Mouse (Mus musculus) liver, embryonic 15.5 days (tissue): ENCODE data around the gene Rgs3. TPM values are rescaled to one million over a fixed set of nuclear protein-coding genes. Genes with fewer than 3 reads are reported as not detected.
A peak's percentile ranks its signal among the peaks of the same experiment; 100 is the strongest.

ENCODE experiments used
- ATAC-seq: fragments of 200-750 bp; cut with Nextera tagmentation; 2 replicates; pipeline ENCODE4 v1.8.0; 2017; ENCODE audit warnings: moderate number of reproducible peaks, mild to moderate bottlenecking, moderate library complexity; ENCODE audit not compliant: insufficient read depth
- H3K27ac ChIP-seq: fragments of 300-500 bp; sonication (generic); replicated peaks from 2 replicates; pipeline ENCODE4 v1.5.1; 2015; ENCODE audit warnings: mild to moderate bottlenecking, inconsistent platforms
- H3K27me3 ChIP-seq: fragments of 300-500 bp; sonication (generic); 2 replicates; pipeline ENCODE4 v1.6.1; 2015; ENCODE audit warnings: mild to moderate bottlenecking, inconsistent platforms
- H3K36me3 ChIP-seq: fragments of 300-500 bp; sonication (generic); replicated peaks from 2 replicates; pipeline ENCODE4 v1.6.1; 2015; ENCODE audit warnings: moderate library complexity, mild to moderate bottlenecking, inconsistent platforms
- H3K4me1 ChIP-seq: fragments of 300-500 bp; sonication (generic); replicated peaks from 2 replicates; pipeline ENCODE4 v1.6.1; 2015; ENCODE audit warnings: inconsistent platforms
- H3K4me2 ChIP-seq: fragments of 300-500 bp; sonication (generic); 2 replicates; pipeline ENCODE4 v1.6.1; 2015; ENCODE audit warnings: moderate library complexity, mild to moderate bottlenecking, inconsistent platforms
- H3K4me3 ChIP-seq: fragments of 300-500 bp; sonication (generic); replicated peaks from 2 replicates; pipeline ENCODE4 v1.5.1; 2015; ENCODE audit warnings: mild to moderate bottlenecking, inconsistent platforms
- H3K9ac ChIP-seq: fragments of 300-500 bp; sonication (generic); 2 replicates; pipeline ENCODE4 v1.6.1; 2015; ENCODE audit warnings: moderate library complexity, mild to moderate bottlenecking, inconsistent platforms
- H3K9me3 ChIP-seq: fragments of 300-500 bp; sonication (generic); replicated peaks from 2 replicates; pipeline ENCODE4 v1.6.1; 2016; ENCODE audit warnings: inconsistent platforms
- WGBS: fragments of 180-500 bp; shearing (Covaris S2); methylation state at CpG from one replicate; pipeline ENCODE4 v1.1.7; 2015; ENCODE audit warnings: mixed read lengths; ENCODE audit not compliant: insufficient replicate concordance; 5-methylcytosine and 5-hydroxymethylcytosine counted together
- polyA plus RNA-seq: library from polyadenylated mRNA; unstranded; fragments of >200 nt; fragmentation: Nextera tagmentation; extraction: Ambion mirVana; gene quantifications from 2 replicates; pipeline ENCODE4 v1.2.1, GENCODE M21; 2015

The Rgs3 gene
- polyA plus RNA-seq = 5.4 and 5.8 TPM in 2 replicates

DNA sequence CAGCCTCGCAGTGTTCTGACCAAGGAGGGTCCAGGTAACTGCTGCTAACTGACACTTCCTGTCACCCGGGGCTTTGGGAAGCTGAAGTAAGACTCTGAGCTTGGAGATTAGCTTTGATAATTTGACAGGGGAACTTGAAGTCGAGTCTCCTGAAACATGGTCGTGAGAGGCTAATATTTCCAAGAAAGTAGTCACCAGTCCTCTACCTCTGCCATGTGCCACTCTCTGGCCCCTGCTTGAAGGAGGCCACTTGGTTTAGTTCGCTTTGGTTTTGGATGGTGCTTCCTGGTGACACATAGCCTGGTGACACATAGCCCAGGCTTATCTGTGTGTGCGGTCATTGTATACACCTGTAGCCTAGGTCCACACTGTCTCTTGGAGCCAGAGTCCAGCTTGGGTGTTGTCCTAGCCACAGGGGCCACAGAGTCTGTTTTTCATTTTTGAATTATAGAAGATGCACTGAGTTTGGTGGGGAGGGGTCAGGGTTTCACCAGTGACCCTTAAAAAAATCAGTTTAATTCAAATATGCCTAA lies at the start of gene Rgs3:
TSS of gene Rgs3 (plus strand) at position 51 of the 533 bp plus-strand sequence.
- H3K4me3 ChIP-seq = no peak within 1 kb of the TSS
- H3K9ac ChIP-seq = no peak within 1 kb of the TSS
- 26% methylated on average over 6 of the region's 6 CpGs for WGBS
- no peaks in the 10 kb centered on the region for H3K9me3 ChIP-seq
- H3K4me2 ChIP-seq = no peak within 1 kb of the TSS
- no peak within 1 kb of the TSS for H3K27ac ChIP-seq
- no peaks in the 10 kb centered on the region for H3K4me1 ChIP-seq
- H3K27me3 ChIP-seq = no peaks in the 10 kb centered on the region
- H3K36me3 ChIP-seq = no peaks in the 10 kb centered on the region
- no peak for ATAC-seq

GRCm38 (mm10) chr4:62509946-62510345 lies 49.7 kb upstream of the Rgs3 start:
- Histone ChIP-seq H3K4me1 (peaks cover 90% of the 10 kb centered on the region), H3K9me3 (no peaks in the 10 kb centered on the region), H3K4me2 (no peak overlapping the region; the same call in 1 of the 2 replicates), H3K9ac (no peak overlapping the region), H3K4me3 (no peak overlapping the region), H3K27ac (peak overlapping the region; percentile 65), H3K27me3 (no peaks in the 10 kb centered on the region), H3K36me3 (peaks cover 79% of the 10 kb centered on the region)
- 91% methylated on average over 11 of the region's 11 CpGs for WGBS
- ATAC-seq = no peak

- 58% methylated on average over 11 of the region's 11 CpGs for WGBS
- peaks cover 64% of the 10 kb centered on the region for H3K36me3 ChIP-seq
- H3K27me3 ChIP-seq = no peaks in the 10 kb centered on the region
- no peaks in the 10 kb centered on the region for H3K9me3 ChIP-seq
- peak overlapping the region; percentile 65 for H3K27ac ChIP-seq
- H3K4me1 ChIP-seq = peaks cover 87% of the 10 kb centered on the region
- H3K4me3 ChIP-seq = peak overlapping the region; percentile 79
- no peak for ATAC-seq
- H3K9ac ChIP-seq = peak overlapping the region; percentile 44; the same call in 1 of the 2 replicates
- peak overlapping the region; percentile 90 for H3K4me2 ChIP-seq
These were observed 45.6 kb upstream of the Rgs3 start for GRCm38 (mm10) chr4:62513998-62514506.

GRCm38 (mm10) chr4:62514995-62515394 lies 44.7 kb upstream of the Rgs3 start:
- H3K9me3 ChIP-seq = no peaks in the 10 kb centered on the region
- H3K4me2 ChIP-seq = peak overlapping the region; percentile 90
- H3K27ac ChIP-seq = peak overlapping the region; percentile 99
- ATAC-seq = no peak
- no peaks in the 10 kb centered on the region for H3K27me3 ChIP-seq
- H3K4me1 ChIP-seq = peaks cover 79% of the 10 kb centered on the region
- peak overlapping the region; percentile 79 for H3K4me3 ChIP-seq
- WGBS = 48% methylated on average over 7 of the region's 7 CpGs
- H3K36me3 ChIP-seq = peaks cover 54% of the 10 kb centered on the region
- H3K9ac ChIP-seq = peak overlapping the region; percentile 91

DNA sequence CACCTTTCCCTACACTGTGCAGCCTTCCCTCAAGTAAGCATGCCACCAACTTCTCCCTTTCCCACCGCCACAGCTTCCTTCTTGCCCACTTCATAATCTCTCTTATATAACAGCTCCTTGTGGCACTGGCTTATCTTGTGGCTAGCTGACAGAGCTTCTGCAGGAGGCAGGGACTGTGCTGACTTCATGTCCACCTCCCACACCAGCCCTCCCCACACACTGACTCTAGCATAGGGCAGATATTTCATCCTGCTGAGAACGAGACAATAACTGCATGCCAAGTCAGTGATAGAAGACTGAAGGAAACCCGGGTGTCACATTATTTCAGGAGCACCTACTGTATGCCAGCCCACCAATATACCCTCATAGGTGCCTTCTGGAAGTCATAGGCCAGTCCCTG lies 44.2 kb upstream of the Rgs3 start:
- peaks cover 49% of the 10 kb centered on the region for H3K36me3 ChIP-seq
- peak; percentile 9; the same call in 1 of the 2 replicates for ATAC-seq

DNA sequence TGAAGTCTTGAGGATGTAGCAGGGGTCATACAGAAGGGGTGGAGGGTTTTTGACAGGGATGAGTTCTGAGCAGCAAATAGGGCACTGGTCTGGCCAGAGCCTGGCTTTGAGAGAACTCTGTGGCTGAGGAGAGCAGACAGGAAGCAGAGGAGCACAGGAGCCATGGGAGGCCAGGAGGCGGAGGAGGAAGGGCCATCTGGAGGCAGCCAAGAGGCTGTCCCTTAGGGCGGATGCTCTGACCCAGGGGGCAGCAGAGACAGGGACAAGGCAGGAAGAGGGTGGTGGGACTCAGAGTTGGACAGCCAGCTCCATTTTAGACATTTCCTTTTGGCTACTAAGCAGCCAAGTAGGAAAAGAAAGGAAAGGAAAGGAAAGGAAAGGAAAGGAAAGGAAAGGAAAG lies 43.6 kb upstream of the Rgs3 start:
- H3K4me2 ChIP-seq = peak overlapping the region; percentile 90
- ATAC-seq = peak; percentile 41
- WGBS = 19% methylated on average over 2 of the region's 2 CpGs
- H3K9ac ChIP-seq = peak overlapping the region; percentile 91
- H3K9me3 ChIP-seq = no peaks in the 10 kb centered on the region
- H3K27ac ChIP-seq = peak overlapping the region; percentile 99
- H3K4me3 ChIP-seq = peak overlapping the region; percentile 79
- H3K36me3 ChIP-seq = peaks cover 43% of the 10 kb centered on the region
- no peaks in the 10 kb centered on the region for H3K27me3 ChIP-seq
- peaks cover 79% of the 10 kb centered on the region for H3K4me1 ChIP-seq

More for the DNA sequence above, 44.2 kb upstream of the Rgs3 start:
- no peaks in the 10 kb centered on the region for H3K27me3 ChIP-seq
- H3K27ac ChIP-seq = peak overlapping the region; percentile 99
- peak overlapping the region; percentile 79 for H3K4me3 ChIP-seq
- no peaks in the 10 kb centered on the region for H3K9me3 ChIP-seq
- H3K4me2 ChIP-seq = peak overlapping the region; percentile 90
- WGBS = 8% methylated on average over 3 of the region's 3 CpGs
- H3K9ac ChIP-seq = peak overlapping the region; percentile 91
- H3K4me1 ChIP-seq = peaks cover 79% of the 10 kb centered on the region

- Histone ChIP-seq H3K27me3 (no peaks in the 10 kb centered on the region), H3K9me3 (no peaks in the 10 kb centered on the region), H3K4me1 (peaks cover 77% of the 10 kb centered on the region), H3K4me3 (peak overlapping the region; percentile 79), H3K4me2 (peak overlapping the region; percentile 90), H3K36me3 (peaks cover 40% of the 10 kb centered on the region), H3K27ac (peak overlapping the region; percentile 99), H3K9ac (peak overlapping the region; percentile 91)
- peak; percentile 90 for ATAC-seq
- WGBS = 3% methylated on average over 1 of the region's 1 CpGs
These were observed 43.1 kb upstream of the Rgs3 start for GRCm38 (mm10) chr4:62516579-62516978.

DNA sequence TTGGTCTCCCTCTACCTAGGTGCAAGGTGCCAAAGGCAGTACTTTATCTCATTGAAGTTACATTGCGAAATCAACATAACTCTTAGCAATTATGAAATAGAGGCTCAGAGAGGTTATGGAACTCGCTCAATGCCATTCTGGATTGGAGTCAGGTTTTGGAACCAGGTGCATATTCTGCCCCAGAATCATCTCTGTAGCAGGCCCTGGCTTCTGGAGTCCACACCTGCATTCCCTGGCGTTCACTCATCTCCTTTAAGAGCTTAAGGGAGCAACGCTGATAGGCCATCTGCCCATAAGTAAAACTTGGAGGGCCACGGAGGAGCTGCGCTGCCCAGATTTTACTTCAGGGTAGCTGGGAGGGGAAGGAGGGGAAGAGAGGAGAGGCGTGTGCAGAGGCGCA lies 42.6 kb upstream of the Rgs3 start:
- Histone ChIP-seq H3K9me3 (no peaks in the 10 kb centered on the region), H3K27ac (peak overlapping the region; percentile 99), H3K4me3 (peak overlapping the region; percentile 79), H3K36me3 (peaks cover 40% of the 10 kb centered on the region), H3K4me1 (peaks cover 77% of the 10 kb centered on the region), H3K9ac (peak overlapping the region; percentile 91), H3K27me3 (no peaks in the 10 kb centered on the region), H3K4me2 (peak overlapping the region; percentile 90)
- ATAC-seq = peak; percentile 37
- 13% methylated on average over 8 of the region's 8 CpGs for WGBS

DNA sequence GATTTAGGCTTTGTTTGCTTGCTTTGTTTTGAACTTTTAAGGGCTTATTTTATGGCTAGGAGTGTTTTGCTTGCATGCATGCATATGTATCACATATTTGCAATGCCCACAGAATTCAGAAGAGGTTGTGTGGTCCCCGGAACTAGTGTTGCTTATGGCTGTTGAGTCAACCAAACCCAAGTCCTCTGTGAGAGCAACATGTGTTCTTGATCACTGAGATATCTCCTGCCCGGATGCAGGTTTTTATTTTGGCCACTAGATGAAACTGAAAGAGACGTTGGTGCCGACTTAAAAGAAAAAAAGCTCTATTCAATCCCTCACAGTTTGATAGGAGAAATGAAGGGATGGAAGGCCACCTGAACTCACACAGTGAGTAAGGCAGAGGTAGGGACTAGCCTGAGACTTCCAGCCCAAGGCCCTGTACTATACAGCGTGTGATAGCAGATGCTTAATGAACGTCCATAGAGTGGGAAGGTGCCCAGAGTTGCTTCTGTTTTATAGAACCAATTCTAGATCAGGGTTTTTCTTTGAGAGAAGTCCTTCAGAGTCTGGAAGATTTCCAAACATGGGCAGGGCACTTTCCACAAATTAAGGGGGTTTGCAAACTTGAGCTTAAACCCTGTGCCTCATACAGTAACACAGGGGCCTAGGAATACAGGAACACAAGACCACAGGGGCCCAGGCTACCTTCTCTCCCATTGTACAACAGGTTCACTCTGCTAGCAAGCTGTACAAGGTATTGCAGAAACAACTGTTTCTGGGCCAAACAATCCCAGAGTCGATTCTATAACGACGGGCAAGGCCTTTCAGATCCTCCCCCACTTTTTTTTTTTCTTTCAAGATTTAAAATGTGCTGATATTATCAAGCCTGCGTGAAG lies 41.9 kb upstream of the Rgs3 start:
- Histone ChIP-seq H3K27me3 (no peaks in the 10 kb centered on the region), H3K27ac (peak overlapping the region; percentile 99), H3K4me3 (peak overlapping the region; percentile 79), H3K9ac (peak overlapping the region; percentile 91), H3K4me2 (peak overlapping the region; percentile 90), H3K36me3 (peaks cover 40% of the 10 kb centered on the region), H3K4me1 (peaks cover 73% of the 10 kb centered on the region), H3K9me3 (no peaks in the 10 kb centered on the region)
- WGBS = 29% methylated on average over 10 of the region's 10 CpGs
- no peak for ATAC-seq

GRCm38 (mm10) chr4:62518416-62519121 lies 41.1 kb upstream of the Rgs3 start:
- peak overlapping the region; percentile 91 for H3K9ac ChIP-seq
- 32% methylated on average over 13 of the region's 13 CpGs for WGBS
- H3K4me3 ChIP-seq = peak overlapping the region; percentile 79
- peaks cover 73% of the 10 kb centered on the region for H3K4me1 ChIP-seq
- H3K9me3 ChIP-seq = no peaks in the 10 kb centered on the region
- ATAC-seq = no peak
- peak overlapping the region; percentile 99 for H3K27ac ChIP-seq
- H3K4me2 ChIP-seq = peak overlapping the region; percentile 90
- H3K36me3 ChIP-seq = peaks cover 40% of the 10 kb centered on the region
- no peaks in the 10 kb centered on the region for H3K27me3 ChIP-seq
